Mouse (Mus musculus): ENCODE data around the gene Gk2.

The Gk2 gene

GRCm38 (mm10) chr5:97456816-97457215 lies at the start of gene Gk2:
TSS of gene Gk2 (minus strand) at chr5:97457021.
- DNase-seq: no peak

GRCm38 (mm10) chr5:97498041-97498440 lies 41.2 kb upstream of the Gk2 start:
- DNase-seq: no peak

- DNase-seq: no peak
Measured at GRCm38 (mm10) chr5:97495488-97496092, 38.8 kb upstream of the Gk2 start.

GRCm38 (mm10) chr5:97493421-97493820 lies 36.6 kb upstream of the Gk2 start:
- DNase-seq: no peak

- no peak for DNase-seq
Measured at GRCm38 (mm10) chr5:97486141-97486540, 29.3 kb upstream of the Gk2 start.

GRCm38 (mm10) chr5:97479991-97480390 lies 23.2 kb upstream of the Gk2 start:
- DNase-seq: no peak

GRCm38 (mm10) chr5:97467246-97467645 lies 10.4 kb upstream of the Gk2 start:
- no peak for DNase-seq

- DNase-seq: no peak
Measured at GRCm38 (mm10) chr5:97466430-97467158, 9.8 kb upstream of the Gk2 start.

- DNase-seq: no peak
Measured at GRCm38 (mm10) chr5:97465956-97466355, 9.1 kb upstream of the Gk2 start.

- no peak for DNase-seq
Measured at GRCm38 (mm10) chr5:97462856-97463255, 6.0 kb upstream of the Gk2 start.

- DNase-seq: no peak
Measured at GRCm38 (mm10) chr5:97451451-97451850, 5.4 kb downstream of the Gk2 start.

- no peak for DNase-seq
Measured at GRCm38 (mm10) chr5:97444191-97444590, 12.6 kb downstream of the Gk2 start.

GRCm38 (mm10) chr5:97432512-97432911 lies 24.3 kb downstream of the Gk2 start:
- no peak for DNase-seq

GRCm38 (mm10) chr5:97429976-97430375 lies 26.8 kb downstream of the Gk2 start:
- no peak for DNase-seq

- DNase-seq: no peak
Measured at GRCm38 (mm10) chr5:97421669-97422068, 35.2 kb downstream of the Gk2 start.

GRCm38 (mm10) chr5:97417185-97417584 lies 39.6 kb downstream of the Gk2 start:
- DNase-seq: no peak

- DNase-seq: no peak
Measured at GRCm38 (mm10) chr5:97415837-97416236, 41.0 kb downstream of the Gk2 start.

GRCm38 (mm10) chr5:97413716-97414115 lies 43.1 kb downstream of the Gk2 start:
- no peak for DNase-seq

- no peak for DNase-seq
Measured at GRCm38 (mm10) chr5:97410190-97410589, 46.6 kb downstream of the Gk2 start.

GRCm38 (mm10) chr5:97409234-97409704 lies 47.6 kb downstream of the Gk2 start:
- DNase-seq: no peak

Data from lung, adult 18-20 months (tissue).